Mouse (Mus musculus) monocyte, adult 2 months (primary cell): Measurements from ENCODE around the gene Zfyve26.
"Not testable (repeated sequence)": the region's sequence is repeated elsewhere in the genome, so short reads cannot be mapped to it uniquely, and the experiment has no call there.

Experiments used
- DNase-seq, 2 experiments: peaks; one replicate each; pipeline ENCODE4 v3.0.0; 2022; ENCODE audit warnings: low spot score in 2 of 2, low read depth in 1 of 2

The Zfyve26 gene

DNA sequence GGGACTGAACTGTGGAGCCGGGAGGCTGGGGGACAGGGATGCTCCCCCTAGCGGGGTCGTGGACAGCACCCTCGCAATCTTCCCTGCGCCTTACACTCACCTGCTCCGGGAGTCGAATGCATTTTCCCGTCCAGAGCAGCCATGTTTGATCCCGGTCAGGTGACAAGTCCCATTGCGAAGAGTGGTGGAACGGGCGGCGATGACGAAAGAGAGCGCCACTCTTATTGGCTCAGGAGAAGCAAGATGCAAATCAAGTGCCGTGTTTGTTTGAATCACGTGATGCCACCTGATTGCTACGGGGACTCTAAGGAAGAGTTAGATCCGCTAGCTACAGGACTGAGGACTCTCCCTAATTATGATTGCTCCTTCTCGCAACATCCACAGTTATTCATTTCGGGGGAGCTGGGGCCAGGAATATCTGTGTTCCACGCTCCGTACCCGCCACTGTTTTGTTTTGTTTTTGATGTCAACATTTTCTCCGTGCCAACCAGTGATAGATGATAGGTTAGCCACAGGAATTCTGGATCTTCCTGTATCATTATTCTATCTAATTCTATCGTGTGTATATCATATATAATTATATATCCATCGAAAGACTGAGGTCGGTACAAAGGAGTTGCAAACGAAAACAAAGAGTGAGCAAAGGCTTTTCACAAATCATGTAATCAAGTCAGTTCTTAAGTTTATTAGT, at the start of gene Zfyve26:
Gene Zfyve26, minus strand, starts transcription at position 179 of the 691 bp plus-strand sequence.
- DNase-seq = peak; percentile 85 to 88

DNA sequence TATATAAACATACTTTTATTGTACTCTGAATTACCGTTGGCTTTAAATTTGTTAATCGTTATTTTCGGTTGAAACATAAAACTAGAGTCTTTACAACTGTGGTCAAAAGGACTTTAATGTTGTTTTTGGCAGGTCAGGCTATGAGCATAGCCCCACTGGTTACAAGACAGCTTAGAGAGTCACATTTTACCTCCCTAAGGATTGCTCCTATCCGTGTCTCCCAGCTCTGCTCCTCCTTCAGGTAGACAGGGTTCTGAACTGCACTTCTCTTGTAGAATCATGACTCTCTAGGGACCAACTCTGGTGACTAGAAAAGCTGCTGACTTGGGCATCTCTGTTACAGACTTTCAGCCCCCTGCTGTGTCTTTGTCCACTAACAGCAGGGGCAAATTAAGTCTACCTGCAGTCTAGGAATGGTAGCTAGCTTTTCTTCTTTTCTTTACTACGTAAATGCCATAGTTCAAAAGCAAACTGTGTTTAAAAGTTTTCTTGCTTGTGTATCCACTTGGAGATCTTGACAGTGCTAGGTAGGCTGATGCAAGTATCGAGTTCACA, 45.3 kb upstream of the Zfyve26 start:
- no peak for DNase-seq

DNA sequence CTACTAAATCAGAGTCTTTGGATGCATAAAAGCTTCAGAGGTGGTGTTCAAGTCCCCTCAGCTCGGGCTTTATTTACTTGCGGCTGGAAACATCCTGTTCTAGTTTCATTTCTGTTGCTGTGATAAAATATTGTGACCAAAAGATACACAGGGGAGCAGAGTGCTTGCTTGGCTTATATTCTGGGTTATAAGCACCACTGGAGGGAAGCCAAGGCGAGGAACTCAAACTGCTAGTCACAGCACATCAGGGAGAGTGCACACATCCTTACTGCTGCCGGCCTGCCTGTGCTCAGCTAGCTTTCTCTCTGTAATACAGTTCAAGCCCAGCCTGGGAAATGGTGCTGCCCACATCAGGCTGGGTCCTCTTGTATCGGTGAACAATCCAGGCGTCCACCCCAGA, 44.4 kb upstream of the Zfyve26 start:
- no peak for DNase-seq

DNA sequence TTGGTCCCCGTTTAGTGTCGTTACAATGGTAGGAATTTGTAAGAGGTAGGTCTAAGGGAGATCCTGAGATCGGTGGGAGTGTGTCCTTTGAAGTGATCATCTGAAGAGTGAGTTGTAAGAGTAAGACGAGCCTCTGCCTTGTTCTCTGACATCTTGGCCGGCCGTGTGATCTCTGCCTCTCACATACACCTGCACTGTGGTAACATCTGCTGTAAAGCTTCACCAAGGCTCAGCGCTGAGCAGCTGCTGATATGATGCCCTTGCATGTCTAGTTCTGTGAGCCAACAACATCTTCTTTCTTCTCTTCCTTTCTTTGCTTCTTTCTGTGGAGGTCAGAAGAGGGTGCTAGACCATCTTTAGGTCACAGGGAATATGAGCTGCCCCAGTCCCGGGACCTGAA, 42.7 kb upstream of the Zfyve26 start:
- no peak for DNase-seq

DNA sequence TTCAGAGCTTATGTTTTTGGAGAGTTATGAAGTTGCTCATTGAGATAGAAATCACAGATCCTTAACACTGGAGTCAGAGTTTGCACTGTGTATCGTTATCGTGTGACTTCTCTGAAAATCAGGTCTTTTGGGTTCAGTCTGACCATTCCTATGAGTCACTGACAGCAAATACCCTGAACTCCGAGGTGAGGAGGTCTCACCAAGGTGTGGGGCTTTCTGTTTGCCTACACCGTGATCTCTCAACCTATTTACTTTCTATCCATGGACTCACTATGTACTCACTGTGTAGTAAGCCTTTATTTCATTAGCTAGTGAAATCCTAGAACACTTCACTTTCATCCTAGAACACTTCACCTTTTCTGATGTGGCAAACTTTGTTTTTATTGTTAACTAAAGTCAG, 35.6 kb upstream of the Zfyve26 start:
- no peak for DNase-seq

DNA sequence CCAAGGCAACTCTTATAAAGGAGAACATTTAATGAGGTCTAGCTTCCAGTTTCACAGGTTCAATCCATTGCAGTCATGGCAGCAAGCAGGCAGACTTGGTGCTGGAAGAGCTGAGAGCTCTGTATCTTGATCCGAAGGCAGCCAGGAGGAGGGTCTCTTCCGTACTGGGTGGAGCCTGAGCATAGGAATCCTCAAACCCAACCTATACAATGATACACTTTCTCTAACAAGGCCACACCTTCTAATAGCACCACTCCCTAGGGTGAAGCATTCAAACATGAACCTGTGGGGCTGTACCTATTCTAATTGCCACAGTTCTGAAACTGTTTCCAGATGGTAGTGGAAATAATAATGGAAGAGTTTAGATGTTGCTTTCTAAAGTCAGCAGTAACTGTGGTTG, 34.5 kb upstream of the Zfyve26 start:
- DNase-seq = no peak

DNA sequence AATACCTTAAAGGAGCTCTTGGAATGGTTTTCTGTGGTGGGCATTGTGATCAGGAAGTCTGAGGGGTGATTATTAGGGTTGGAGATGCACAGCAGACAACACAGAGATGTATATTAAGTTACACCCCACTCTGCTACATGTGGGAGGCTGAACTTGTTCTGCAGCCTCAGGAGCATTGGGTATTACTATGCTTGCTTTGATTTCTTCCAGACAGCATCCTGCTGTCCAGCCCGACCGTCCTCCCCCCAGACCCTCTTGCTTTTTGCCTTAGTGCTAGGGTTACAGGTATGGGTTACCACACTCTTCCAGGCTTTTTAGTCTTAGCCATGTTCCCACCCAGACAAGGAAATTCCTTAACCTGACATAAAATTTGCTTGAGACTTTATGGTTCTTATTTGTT, 31.8 kb upstream of the Zfyve26 start:
- no peak for DNase-seq

DNA sequence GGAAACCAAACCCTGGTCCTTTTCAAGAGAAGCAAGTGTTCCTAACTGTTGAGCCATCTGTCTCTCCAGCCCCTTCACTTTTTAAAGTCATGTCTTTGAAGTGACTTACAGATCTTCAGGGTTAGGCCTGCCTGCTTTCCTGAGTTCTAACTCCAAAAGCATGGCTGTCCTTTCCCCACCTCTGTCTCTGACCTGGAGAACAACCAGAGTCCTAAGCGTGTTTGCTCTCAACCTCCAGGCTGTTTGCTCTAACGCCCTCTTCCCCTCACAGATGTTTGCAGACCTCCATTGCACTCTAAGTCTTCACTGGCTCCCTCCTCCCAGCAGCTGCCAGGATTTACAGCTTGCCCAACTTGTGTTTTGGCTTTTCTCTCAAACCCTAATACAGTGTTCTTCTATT, 30.6 kb upstream of the Zfyve26 start:
- no peak for DNase-seq

DNA sequence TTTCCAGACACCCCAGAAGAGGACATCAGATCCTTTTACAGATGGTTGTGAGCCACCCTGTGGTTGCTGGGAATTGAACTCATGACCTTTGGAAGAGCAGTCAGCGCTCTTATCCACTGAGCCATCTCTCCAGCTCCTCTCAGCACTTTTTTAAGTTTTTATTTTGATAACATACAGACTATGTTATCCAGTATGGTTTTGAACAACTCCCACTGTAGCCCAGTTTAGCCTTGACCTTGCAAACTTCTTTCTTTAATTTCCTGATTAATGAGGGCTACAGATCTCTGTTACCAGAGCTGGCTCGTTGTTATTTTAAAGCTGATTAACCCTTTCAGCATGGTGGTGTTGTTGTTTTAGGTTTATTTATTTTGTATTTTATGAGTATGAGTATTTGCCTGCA, 30.1 kb upstream of the Zfyve26 start:
- no peak for DNase-seq

DNA sequence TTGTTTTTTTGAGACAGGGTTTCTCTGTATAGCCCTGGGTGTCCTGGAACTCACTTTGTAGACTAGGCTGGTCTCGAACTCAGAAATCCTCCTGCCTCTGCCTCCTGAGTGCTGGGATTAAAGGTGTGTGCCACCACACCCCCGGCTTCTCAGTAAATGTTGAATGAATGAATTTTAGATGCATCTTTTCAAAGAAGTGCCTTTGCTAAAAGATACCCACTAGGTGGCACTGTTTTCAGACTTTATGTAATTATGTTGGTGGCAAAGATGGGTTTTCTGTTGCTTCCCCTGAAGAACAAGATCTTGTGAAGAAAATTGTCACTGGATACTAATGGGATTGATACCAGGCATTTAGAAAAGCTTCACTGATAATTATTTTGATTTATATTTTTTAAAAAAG, 26.4 kb upstream of the Zfyve26 start:
- not testable (repeated sequence) for DNase-seq

DNA sequence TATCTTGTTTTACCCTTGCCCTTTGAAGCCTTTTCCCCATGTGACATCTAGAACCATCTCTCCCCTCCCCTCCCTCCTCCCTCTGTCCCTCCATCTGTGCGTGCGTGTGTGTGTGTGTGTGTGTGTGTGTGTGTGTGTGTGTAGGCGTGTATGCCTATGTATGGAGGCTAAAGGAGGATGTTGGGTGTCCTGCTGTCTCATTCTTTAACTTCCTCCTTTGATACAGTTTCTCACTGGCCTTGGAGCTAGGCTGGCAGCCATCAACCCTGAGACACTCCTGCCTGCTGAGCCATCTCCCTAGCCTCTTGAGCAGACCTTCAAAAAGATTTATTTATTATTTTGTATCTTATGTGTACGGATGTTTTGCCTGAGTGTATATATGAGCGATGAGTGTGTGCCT, 24.8 kb upstream of the Zfyve26 start:
- DNase-seq = peak in 1 of 2 experiments; percentile 26

DNA sequence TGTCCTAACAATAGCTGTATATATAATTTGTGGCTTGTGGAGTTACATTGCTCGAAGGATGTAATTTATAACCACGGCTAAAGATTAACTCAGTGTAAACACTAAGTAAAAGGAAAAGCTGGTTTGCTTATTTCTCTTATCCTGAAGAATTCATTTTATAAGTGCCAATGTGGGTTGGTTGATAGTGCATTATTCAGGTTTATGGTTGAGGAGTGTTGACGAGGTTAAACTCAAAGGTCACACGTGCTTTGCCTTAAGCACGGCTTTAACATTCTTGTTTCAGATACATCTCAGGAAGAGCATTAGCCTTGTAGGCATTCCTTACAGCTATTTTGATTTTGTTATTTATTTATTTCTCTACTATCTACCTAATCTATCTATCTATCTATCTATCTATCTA, 21.2 kb upstream of the Zfyve26 start:
- DNase-seq = no peak

DNA sequence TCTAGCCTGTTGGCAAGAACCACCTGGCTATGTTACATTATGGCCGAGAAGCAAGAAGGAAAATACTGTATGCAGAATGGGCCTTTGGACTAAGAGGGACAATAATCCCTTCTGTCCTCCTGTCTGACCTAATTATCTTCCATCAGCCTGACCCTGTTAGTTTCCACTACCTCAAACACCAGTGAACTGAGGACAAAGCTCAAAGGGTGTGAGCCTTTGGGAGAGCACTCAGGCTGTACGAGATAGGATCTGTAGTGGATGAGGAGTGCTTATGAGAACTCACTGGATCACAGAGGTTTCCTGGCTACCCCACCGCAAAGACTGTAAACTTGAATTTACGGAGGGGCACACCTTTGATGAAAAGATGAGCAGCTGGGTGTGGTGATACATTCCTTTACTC, 17.6 kb upstream of the Zfyve26 start:
- no peak for DNase-seq

DNA sequence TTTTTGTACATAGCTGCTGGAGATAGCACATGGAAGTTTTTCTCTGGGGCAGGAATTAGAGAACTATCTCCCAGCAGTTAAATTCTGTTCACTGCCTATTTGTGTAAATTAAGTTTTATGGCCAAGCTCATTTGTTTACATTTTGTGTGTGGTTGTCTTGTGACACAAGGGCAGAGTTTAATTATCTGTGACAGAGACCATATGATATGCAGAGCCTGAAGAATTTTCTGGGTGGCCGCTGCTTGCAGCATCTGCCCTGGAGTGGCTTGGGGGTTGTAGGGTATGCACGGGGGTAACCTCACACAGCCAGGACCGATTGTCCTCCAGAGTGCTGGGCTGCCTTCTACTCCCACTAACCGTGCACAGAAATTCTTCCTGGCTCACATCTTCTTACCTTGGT, 9.9 kb upstream of the Zfyve26 start:
- no peak for DNase-seq

DNA sequence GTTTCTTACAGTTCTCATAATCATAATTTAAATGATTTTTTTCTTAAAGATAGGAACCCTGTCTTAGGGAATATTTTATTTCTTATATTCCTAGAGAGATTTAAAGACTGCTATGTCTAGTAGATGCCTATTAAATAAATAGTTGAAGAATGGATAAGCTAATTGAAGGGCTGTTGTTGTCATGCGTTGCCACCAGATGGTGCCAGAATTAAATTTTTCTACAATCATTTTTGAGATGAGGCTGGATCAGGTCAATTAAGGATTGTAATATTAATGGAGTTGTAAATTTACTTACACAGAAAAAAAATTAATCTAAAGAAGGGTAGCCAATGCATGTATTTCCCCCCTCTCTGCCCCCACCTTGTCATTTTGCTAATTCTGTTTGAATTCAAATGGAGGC, 9.0 kb upstream of the Zfyve26 start:
- no peak for DNase-seq

DNA sequence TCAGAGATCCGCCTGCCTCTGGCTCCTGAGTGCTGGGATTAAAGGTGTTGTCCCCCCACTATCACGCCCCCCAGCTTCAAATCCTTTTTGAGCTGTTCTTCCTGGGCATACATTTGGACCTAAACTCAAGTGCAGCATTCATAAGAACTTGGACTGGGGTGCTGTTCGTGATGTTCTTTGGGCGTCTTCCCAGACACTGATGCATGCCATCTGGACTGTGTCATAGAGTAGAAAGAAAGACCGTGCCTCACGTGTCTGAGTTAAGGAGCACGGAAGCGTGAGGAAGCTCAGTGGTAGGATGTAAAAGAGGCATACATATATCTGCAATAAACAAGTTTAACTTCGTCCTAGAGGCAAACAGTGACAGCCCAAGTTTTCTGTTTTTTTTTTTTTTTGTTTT, 5.7 kb upstream of the Zfyve26 start:
- no peak for DNase-seq

DNA sequence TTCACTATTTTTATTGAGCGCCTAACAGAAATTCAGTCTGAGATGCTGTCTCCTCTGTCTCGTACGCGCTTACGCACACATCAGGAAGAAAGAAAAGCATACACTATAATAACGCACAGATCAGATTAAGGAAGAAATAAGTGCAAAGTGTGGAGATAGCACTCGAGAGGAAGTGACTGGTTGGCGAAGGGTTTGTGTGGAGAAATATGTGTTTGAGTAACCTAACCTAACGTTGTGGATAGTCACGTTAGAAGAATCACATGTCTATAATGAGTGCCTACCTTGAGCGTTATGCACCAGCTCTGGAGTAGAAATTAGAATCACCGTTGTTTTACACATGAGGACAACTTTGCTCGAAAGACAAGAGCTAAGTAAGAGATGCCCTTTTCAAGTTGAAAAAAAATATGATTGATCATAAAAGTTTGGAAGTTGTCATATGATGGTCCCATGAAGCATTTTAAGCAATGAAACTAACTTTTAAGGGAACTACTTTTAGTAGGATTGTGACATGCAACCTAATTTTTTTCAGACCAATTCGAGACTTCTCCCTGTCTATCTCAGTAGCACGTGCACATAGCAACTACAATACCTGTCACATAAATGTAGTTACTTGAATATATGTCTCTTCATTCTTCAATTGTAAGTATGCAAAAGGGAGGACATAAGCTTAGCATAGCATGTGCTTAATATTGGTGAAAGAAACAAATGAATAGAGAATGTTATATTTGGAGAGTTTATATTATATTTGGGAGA, 2.0 kb upstream of the Zfyve26 start:
- DNase-seq = no peak

DNA sequence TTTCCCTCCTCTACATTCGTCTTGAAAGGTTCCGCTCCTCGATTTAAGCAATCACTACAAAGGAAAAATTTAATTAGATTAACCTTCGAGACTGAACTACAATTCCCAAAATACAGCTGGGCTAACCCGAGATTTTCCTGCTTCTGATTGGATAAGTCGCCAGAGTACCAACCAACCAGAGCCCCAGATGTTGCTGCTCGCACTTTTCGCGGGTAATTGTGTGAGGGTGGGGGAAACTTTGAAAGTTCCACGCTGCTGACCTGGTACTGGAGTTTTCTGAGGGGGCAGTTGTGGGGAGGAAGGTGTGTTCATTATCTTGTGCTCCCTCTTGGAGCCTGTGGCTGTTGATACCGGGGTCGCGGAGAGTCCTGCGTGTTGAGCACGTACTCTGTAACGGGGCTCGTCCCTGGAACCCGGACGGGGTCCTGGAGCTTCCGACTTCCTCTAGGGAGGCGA, 1.0 kb upstream of the Zfyve26 start, which contains the start of gene Rad51b:
Gene Rad51b, plus strand, starts transcription at position 162 of the 456 bp plus-strand sequence.
- peak; percentile 44 to 54 for DNase-seq

DNA sequence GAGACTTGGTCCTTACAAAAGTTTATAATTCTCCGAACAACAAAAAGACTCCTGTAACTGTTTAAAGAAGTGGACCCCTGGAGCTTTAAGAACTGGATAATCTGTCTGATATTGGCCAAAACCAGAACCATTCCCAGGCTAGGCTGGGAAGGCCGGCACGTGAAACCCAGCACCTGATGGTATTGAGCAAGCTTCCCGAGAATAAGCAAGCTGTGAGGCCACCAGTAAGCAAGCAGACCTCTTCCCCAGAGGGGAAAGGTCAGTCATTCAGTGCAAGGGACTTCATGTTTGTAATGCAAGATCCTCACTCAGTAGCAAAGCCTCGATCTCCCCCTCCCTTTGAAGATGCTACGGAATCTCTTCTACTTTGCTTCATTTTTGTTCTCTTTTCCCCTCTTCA, 3.2 kb downstream of the Zfyve26 start:
- no peak for DNase-seq

DNA sequence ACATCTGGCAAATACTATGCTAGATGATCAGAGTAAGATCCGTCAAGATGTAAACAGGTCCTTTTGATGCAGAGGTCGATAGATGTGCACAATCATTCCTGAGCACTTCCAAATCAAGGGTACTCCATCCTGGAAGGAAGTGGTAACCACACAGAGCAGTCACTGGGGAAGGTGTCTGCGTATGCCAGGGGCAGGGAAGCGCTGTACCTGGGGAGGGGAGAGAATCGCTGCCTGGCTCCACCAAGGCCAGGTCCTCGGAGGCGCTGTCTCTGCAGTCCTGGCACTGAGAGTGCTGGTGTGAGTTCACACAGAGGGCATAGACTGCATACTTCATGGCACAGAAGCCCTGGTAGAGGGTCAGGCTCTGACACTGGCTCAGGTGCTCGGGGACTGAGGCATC, 13.5 kb downstream of the Zfyve26 start:
- no peak for DNase-seq

DNA sequence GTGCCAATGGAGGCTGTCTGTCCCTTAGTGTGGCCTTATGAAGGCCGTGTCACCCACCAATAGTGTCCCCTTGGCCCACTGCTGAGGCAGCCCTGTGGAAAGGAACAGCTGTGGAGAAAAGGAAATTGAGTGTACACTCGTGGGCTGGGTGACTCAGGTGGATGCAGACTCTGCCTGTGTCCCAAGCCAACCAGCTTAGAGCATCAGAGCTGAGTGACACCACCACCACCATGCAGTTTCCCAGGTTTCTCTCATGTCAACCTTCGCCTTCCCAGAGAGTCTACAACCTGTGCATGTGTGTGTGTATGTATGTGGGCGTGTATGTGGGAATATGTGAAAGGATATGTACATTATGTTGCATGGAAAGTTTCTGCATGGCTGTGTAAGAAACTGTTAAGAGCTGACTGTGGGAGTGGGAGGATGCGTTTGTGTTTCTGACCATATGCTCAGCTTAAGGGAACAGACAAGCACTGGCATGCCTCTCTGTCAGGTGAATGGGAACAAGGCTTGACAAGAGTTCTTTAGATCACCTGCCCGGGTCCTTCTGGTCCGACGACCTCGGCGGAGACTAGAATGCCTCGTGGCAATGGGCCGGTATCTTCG, 16.5 kb downstream of the Zfyve26 start:
- DNase-seq = no peak

DNA sequence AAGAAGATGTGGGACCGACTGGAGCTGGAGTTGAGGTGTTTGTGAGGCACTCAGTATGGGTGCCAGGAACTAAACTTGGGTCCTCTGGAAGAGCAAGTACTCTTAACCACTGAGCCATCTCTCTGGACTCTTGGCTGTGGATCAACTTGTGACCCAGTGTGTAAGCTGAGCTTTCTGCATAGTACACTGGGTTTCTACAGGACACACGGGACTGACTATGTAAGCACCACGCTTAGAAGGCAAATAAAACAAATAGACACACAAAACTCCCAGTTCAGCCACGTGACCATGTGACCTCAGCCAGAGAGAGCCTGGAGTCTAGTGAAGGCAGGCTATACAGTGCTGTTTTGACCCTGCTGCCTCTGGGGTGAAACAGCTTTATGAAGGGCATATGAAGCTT, 23.5 kb downstream of the Zfyve26 start:
- no peak for DNase-seq
